Mouse (Mus musculus) mouse embryonic stem cell (cell line): ENCODE results near the gene Eed.

ENCODE experiments used
- in situ Hi-C, 2 experiments: fragments of 300-500 bp; cut with MboI; formaldehyde crosslinking; loops; 1 replicate in 1 of 2; 3 replicates in 1 of 2; pipeline ENCODE4 v1.14.3; 2019 to 2020; ENCODE audit warnings: low sequenced_read_pairs in 2 of 2, low pct_unique_long_range_greater_than_20kb in 1 of 2, mixed read lengths in 1 of 2; ENCODE audit not compliant: unreplicated experiment in 1 of 2

Gene Eed

GRCm38 (mm10) chr7:89997526-89997925 lies 16.7 kb upstream of the Eed start:
- in situ Hi-C loops: loop anchor here in 1 of 2 experiments (10.0 to 25.0 kb wide), 2 partner anchors 157 to 465 kb away; partner anchors contain the start of gene Tmem126a

DNA sequence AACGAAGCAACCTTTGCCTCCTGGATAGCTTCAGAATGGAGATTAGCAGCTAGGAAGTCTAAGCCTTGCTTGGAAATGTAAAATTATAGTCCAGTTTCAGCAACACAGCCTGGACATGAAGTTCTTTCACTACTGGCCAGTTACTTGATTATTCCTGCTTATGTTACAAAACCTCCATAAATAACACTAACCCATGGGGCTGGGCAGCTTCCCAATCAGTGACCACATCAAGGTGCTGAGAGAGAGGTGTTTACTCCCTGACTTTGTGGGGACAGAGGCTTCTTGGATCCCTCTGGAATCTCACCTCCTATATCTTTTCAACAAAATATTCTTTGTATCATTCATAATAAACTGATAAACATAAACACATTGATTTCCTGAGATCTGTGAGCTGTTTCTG lies 12.3 kb upstream of the Eed start:
- in situ Hi-C loops: loop anchor here in 1 of 2 experiments (10.0 to 25.0 kb wide), 2 partner anchors 162 to 469 kb away; partner anchors contain the start of gene Tmem126a

- in situ Hi-C loops: loop anchor here in 1 of 2 experiments (25.0 kb wide), 1 partner anchor 478 kb away; the partner anchor contains the start of gene Tmem126a
Observed at GRCm38 (mm10) chr7:89984421-89984820, 3.6 kb upstream of the Eed start.

- in situ Hi-C loops: loop anchor here in 1 of 2 experiments (25.0 kb wide), 1 partner anchor 479 kb away; the partner anchor contains the start of gene Tmem126a
Observed at GRCm38 (mm10) chr7:89983441-89983840, 2.7 kb upstream of the Eed start.

GRCm38 (mm10) chr7:89981557-89981956 lies 774 bp upstream of the Eed start:
- in situ Hi-C loops: loop anchor here in 1 of 2 experiments (25.0 kb wide), 1 partner anchor 481 kb away; the partner anchor contains the start of gene Tmem126a

DNA sequence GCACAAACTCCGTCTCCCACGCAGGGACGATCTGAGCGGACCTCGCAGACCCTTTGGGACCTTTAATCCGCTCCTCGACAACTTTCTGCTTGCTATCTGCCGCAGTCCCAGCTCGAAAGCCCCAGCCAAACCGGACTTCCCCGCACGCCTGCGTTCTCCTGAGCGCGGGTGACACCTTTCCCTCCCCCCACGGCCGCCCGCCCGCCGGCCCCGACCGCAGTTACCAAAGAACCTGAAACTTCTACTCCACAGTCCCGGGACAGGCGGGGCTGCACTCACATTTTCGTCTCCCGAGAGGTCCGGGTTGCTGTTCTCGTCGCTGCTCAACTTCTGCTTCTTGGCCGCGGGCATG lies 674 bp downstream of the Eed start:
- in situ Hi-C loops: loop anchor here in 1 of 2 experiments (25.0 kb wide), 1 partner anchor 482 kb away; the partner anchor contains the start of gene Tmem126a

DNA sequence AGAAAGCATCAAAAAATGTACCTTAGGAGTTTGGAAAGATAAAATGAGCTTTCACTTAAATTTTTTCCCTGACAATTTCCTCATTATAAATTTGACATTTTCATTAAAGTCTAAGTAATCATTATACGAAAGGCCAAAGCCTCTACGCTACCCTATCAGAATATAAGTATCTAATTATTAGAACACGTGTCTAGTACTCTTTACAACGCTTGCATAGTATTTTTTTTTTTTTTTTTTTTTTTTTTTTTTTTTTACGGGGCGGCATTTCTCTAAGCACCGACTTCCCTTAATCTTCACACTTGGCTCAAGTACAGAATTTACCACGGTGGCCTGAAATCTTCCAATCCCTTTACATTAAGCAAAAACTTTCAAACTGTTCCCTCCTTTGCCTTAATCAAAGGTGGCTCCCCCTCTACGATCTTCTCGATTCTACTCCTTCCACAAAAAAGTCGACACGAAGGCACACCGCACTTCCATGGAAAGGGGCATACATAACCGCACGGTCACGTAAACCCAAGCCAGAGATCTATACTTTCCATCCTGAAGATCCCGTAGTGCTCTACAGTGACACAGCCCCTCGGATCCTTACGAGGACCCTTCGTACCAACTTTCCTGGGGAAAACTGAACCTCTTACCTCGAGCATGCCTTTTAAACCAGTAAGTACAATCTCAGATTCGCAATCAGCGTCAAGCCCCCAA lies 1.2 kb downstream of the Eed start:
- in situ Hi-C loops: loop anchor here in 1 of 2 experiments (25.0 kb wide), 1 partner anchor 483 kb away; the partner anchor contains the start of gene Tmem126a

DNA sequence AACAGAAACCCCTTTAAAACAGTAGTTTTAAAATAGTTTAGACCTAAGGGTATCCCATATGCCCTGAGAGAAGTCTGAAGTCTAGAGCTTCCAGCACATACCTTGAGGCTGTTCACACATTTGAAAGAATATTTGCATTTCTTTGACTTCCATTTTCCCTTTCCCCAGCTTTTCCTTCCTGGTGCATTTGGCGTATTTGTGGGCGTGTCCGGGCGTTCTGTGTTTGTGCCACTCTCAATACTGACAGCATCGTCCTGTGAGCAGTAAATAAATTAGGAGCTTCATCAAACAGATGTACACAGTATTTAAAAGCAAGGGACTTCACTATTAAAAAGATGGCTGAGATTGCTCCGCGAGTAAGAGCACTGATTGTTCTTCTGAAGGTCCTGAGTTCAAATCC lies 4.0 kb downstream of the Eed start:
- in situ Hi-C loops: loop anchor here in 1 of 2 experiments (25.0 kb wide), 1 partner anchor 486 kb away; the partner anchor contains the start of gene Tmem126a

- in situ Hi-C loops: loop anchor here in 1 of 2 experiments (25.0 kb wide), 1 partner anchor 487 kb away; the partner anchor contains the start of gene Tmem126a
Observed at GRCm38 (mm10) chr7:89975571-89975970, 5.2 kb downstream of the Eed start.

DNA sequence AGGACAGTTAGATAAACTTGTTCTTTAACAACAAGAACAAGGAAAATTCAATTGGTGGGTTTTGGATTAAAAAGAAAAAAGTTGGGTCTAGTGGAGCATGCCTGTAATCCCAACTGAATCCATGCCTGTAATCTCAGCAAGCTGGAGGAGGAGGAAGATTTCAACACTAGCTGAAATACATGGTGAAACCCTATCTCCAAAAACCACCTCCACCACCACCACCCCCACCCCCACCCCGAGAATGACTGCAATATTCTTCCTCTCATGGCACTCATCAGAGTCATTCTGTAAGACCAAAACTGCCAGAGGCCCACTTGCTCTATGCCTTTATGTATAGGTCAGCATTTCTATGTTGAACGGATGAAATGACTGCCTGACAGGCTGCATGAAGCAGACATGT lies 13.5 kb downstream of the Eed start:
- in situ Hi-C loops: no loop called here

GRCm38 (mm10) chr7:89966771-89967170 lies 14.0 kb downstream of the Eed start:
- in situ Hi-C loops: no loop called here

- in situ Hi-C loops: no loop called here
Observed at GRCm38 (mm10) chr7:89963135-89963534, 17.6 kb downstream of the Eed start.

- in situ Hi-C loops: no loop called here
Observed at GRCm38 (mm10) chr7:89957300-89957699, 23.5 kb downstream of the Eed start.

DNA sequence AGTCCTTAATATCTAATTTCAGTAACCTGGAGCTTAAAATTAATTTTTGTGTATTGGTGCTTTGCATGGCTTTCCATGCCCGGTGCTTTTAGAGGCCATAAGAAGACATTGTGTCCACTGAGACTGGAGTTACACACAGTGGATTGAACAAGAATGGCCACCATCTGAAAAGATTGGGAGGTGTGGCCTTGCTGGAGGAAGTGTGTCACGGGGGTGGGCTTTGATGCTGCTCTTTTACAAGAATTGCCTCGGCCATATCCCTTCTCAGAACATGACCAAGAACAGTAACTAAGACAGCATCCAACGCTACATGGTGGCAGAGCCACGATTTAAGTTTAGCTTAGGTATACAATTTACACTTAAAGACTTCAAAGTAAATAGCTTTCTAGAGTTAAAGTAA lies 26.5 kb downstream of the Eed start:
- in situ Hi-C loops: no loop called here

- in situ Hi-C loops: no loop called here
Observed at GRCm38 (mm10) chr7:89949403-89949802, 31.4 kb downstream of the Eed start.

DNA sequence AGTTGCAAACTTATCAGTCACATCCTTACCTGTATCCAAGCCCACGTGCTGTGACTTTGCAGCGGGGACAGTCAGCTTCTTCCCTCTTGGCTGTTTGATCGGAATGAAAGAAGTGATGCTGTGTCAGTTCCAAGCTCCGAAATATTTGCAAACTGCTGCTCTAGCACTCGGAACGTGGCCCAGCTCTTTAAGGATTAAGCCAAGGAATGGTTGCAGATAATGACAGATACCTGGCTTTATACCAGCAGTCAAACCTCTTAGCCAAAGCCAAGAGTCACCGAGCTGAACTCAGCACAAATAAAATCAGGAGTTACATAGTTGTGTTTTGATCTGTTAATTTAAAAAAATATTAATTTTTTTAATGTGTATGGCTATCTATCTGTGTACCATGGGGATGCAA lies 32.8 kb downstream of the Eed start:
- in situ Hi-C loops: no loop called here

- in situ Hi-C loops: no loop called here
Observed at GRCm38 (mm10) chr7:89940571-89941463, 40.0 kb downstream of the Eed start, which contains the start of gene Hikeshi. Gene Hikeshi (minus strand): TSS chr7:89941204.

DNA sequence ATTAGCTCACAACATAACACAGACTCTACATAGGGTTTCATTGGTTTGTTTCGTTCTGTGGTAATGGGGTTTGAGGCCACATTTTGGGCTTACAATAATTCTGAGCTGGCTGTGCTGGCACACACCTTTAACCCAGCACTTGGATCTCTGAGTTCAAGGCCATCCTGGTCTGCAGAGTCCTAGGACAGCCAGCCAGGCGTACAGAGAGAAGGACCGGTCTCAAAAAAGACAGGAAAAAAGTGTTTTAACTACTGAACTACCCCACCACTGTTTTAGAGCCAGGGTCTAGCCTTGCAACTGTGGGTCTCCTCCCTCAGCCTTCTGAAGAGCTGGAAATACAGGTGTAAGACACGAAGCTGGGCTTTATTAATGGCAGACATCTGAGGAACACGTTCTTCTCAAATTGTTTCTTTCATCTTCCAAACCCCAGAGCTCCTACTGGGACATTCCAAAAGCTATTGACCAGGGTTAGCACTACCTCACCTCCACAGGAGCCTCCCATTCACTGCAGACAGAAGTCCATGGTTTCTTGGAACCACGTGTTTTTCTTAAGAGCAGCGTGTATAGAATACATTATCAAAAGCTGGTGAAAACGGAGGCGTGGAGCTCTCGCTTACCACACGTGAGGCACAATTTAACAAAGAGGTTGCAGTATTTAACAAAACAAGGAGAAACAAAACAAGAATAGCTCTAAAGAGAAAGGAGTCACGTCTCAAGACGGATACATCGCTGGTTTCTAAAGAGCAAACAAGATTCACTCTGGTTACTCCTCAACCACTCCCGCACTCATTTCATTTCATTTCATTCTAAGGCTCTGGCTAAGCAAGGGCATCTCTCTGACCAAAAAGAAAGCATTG lies 41.1 kb downstream of the Eed start:
- in situ Hi-C loops: no loop called here
